Comparison of ENCODE assay signal across 8 mouse cellular contexts in the genomic region with DNA sequence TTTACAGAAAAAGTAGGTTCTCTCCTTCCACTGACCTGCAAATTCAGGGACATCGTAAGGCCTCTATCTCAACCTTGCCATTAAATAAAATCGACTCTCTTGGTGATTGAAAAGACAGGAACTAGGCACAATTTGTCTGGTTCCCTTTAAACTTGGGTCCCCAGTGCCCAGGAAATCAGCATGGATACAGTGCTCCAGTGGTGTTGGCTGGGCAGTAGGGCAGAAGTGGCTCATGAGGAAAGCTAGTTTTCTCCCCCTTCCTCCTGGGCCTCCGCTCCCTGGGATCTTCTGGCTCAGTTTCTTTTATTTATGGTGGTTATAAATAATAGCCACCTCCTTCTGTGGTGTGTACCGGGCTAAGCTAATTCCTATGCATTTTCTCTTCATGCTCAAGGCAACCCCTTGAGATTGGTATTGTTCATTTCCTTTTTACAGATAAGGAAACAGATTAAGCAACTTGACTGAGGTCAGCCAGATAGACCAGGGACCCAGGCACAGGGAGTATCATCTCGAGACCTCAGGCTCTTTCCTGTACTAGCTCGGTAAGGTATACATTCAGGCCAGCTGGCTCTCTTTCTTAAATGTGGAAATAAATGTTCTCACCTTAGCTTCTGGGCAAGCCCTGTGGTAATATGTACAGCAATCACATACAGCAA. TPM values are rescaled to one million over a fixed set of nuclear protein-coding genes. Genes with fewer than 3 reads are reported as not detected.
DNase-seq lines count a peak whose midpoint lies in the region; ATAC-seq and TF ChIP-seq lines count a peak whose summit lies in the region.

A gene (plus strand): TSS at position 214 of the 656 bp plus-strand sequence.

- H3K4me3 ChIP-seq in cerebellum, adult 2 months (replicated peaks; ENCODE audit: insufficient read depth, low read depth, low read length), result peak within 1 kb of the TSS; percentile 93
- H3K4me3 ChIP-seq in forebrain, embryonic 13.5 days, result peak within 1 kb of the TSS; percentile 65
- peak within 1 kb of the TSS; percentile 76 for H3K4me3 ChIP-seq in liver, embryonic 12.5 days

- peak; percentile 24; the same call in 1 of the 2 replicates for TF ChIP-seq POLR2A in cerebellum, adult 2 months (IDR thresholded peaks at IDR 0.05; ENCODE audit: borderline replicate concordance, insufficient read depth, low read length)

- H3K36me3 ChIP-seq in forebrain, embryonic 13.5 days (ENCODE audit: poor library complexity, severe bottlenecking), result no peaks in the 10 kb centered on the region
- 0 out of 2 replicates have a peak, but pooled peaks cover 5% of the 10 kb centered on the region for H3K36me3 ChIP-seq in liver, embryonic 12.5 days

- peak within 1 kb of the TSS; percentile 98 for H3K27ac ChIP-seq in cerebellum, adult 2 months (ENCODE audit: insufficient read depth, low read length)
- peak within 1 kb of the TSS; percentile 99 for H3K27ac ChIP-seq in forebrain, embryonic 13.5 days
- peak within 1 kb of the TSS; percentile 81 for H3K27ac ChIP-seq in liver, embryonic 12.5 days

- 5% methylated on average over 6 of the region's 6 CpGs for WGBS in cerebellum, adult 2 months
- 25% methylated on average over 6 of the region's 6 CpGs for WGBS in forebrain, embryonic 13.5 days
- 28% methylated on average over 6 of the region's 6 CpGs for WGBS in liver, embryonic 12.5 days (ENCODE audit: insufficient replicate concordance)

- H3K9me3 ChIP-seq in forebrain, embryonic 13.5 days (replicated peaks), result no peaks in the 10 kb centered on the region
- H3K9me3 ChIP-seq in liver, embryonic 12.5 days (replicated peaks), result no peaks in the 10 kb centered on the region

- H3K9ac ChIP-seq in forebrain, embryonic 13.5 days, result peak within 1 kb of the TSS; percentile 93
- H3K9ac ChIP-seq in liver, embryonic 12.5 days, result peak within 1 kb of the TSS; percentile 84

- peaks cover 34% of the 10 kb centered on the region for H3K4me1 ChIP-seq in cerebellum, adult 2 months (ENCODE audit: control insufficient read depth, insufficient read depth, low read length)
- H3K4me1 ChIP-seq in forebrain, embryonic 13.5 days, result peaks cover 66% of the 10 kb centered on the region
- peaks cover 63% of the 10 kb centered on the region for H3K4me1 ChIP-seq in liver, embryonic 12.5 days

- no peaks in the 10 kb centered on the region for H3K27me3 ChIP-seq in cerebellum, adult 2 months (ENCODE audit: control insufficient read depth, insufficient read depth, low read length)
- no peaks in the 10 kb centered on the region for H3K27me3 ChIP-seq in forebrain, embryonic 13.5 days
- H3K27me3 ChIP-seq in liver, embryonic 12.5 days (replicated peaks), result no peaks in the 10 kb centered on the region

- no peak for TF ChIP-seq CTCF in cerebellum, adult 2 months (IDR thresholded peaks at IDR 0.05; ENCODE audit: borderline replicate concordance, insufficient read depth, low read depth, low read length)

- no peak for ATAC-seq in forebrain, embryonic 13.5 days
- no peak for ATAC-seq in liver, embryonic 12.5 days

- DNase-seq in cerebellum, adult 2 months, result peak; percentile 43 to 50
- DNase-seq in cerebellum, adult 18-20 months, result no peak
- peak; percentile 80 for DNase-seq in 416B (ENCODE audit: low read depth)
- DNase-seq in layer of hippocampus, adult 9-10 months (ENCODE audit: low spot score), result no peak
- no peak for DNase-seq in thymus, postnatal 14 days
- no peak for DNase-seq in urinary bladder, postnatal 14 days (ENCODE audit: low spot score)

- H3K4me2 ChIP-seq in forebrain, embryonic 13.5 days, result peak within 1 kb of the TSS; percentile 74
- H3K4me2 ChIP-seq in liver, embryonic 12.5 days, result peak within 1 kb of the TSS; percentile 89

RNA-seq across cellular contexts. Expression of the gene that starts here (rescaled TPM):
- polyA plus RNA-seq in cerebellum, adult 2 months (2012; rRNA removed), result 2.0 and 2.4 TPM in 2 replicates
- 0.63 and 0.96 TPM in 2 replicates for polyA plus RNA-seq in forebrain, embryonic 13.5 days (2015; fragmentation: Nextera tagmentation; extraction: Ambion mirVana)
- polyA plus RNA-seq in liver, embryonic 12.5 days (2016; fragmentation: Nextera tagmentation; extraction: Ambion mirVana), result 0.32 and 0.39 TPM in 2 replicates

Comparison
In these comparisons a context has a peak if more than half of its experiments do, and no peak if none do; other contexts are left out.
1. DNase-seq: peak in cerebellum, adult 2 months (2 of 2) and 416B (single experiment); none in cerebellum, adult 18-20 months (0 of 2), layer of hippocampus, adult 9-10 months (single experiment), thymus, postnatal 14 days (single experiment) and urinary bladder, postnatal 14 days (single experiment).
2. Peak in every context shown above with its lines, with median percentiles within 50 percentile points of each other: H3K27ac ChIP-seq and H3K4me3 ChIP-seq.